Mouse (Mus musculus): ENCODE data around the gene Ppp1r14a.

Gene Ppp1r14a

DNA sequence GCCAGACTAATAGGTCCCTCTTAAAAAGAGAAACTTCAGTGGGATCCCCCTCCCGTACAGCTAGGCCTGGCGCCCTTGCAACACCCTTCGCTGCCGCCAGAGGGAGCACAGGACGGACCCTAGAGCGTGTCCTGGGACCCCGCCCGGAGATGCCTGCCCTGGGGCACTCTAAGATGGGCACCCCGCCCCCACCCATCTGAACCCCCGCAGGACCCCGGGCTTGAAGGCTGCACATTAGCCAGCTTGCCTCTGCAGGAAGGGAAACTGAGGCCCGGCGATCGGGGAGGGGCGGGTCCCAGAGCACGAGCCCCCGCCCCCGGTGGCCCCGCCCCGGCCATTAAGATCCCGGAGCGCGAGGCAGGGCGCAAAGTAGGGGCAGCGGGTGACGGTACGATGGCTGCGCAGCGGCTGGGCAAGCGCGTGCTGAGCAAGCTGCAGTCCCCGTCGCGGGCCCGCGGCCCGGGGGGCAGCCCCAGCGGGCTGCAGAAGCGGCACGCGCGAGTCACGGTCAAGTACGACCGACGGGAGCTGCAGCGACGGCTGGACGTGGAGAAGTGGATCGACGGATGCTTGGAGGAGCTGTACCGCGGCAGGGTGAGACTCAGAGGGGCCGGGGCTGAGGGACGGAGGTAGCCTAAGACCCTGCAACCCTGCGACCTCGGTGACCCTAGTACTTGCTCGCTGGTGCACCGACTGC, at the start of gene Ppp1r14a:
Ppp1r14a (plus strand) TSS at position 367 of the 697 bp plus-strand sequence.
- peak; percentile 81 for DNase-seq

DNA sequence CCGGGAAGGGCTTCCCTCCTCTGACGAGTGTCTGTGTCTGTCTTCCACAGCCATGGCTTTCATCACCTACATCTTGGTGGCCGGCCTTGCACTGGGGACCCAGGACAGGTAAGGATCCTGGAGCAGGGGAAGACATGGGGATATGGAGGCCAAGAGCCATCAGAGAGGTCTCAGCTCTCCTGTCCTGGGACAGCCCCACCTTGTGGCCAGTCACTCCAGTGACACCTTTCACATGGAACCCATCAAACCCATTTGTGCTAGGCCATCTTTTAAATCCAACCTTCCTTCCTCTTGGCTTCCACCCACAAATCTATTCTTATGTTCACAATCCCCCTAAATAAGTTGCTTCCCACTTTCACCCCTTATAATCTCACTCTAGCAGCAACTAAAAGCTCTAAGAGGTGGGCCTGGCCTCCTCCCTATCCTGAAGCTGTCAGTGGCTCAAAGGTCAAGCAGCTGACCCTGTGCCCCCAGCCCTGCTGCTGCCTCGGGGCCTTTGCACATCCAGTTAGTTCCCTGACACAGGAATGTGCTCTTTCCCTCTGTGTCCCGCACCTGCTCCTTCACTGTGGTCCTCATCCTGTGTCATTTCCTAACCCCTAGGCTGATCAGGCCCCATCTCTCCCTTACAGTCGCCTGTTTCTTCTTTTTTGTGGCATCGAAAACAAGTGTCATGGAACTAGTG, 44.2 kb upstream of the Ppp1r14a start:
- peak; percentile 65 to 70 for DNase-seq

DNA sequence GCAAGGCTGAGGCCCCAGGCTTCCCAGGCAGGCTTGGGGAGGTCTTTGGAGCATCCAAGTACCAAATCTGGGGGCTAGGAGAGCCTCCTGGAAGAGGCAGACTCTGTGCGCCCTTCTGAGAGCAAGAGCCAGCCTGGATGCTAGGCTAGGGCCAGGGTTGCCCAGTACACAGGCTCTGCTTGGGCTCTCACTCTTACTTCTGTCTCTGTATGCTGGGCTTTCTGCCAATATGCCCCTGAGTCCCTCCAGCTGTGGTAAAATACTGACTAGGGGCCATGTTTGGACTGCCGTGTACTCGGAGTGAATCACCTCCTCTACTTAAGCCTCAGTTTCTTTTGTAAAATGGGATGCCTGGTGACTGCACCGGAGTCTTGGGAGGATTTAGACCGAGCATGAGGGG, 43.1 kb upstream of the Ppp1r14a start:
- DNase-seq, result no peak

DNA sequence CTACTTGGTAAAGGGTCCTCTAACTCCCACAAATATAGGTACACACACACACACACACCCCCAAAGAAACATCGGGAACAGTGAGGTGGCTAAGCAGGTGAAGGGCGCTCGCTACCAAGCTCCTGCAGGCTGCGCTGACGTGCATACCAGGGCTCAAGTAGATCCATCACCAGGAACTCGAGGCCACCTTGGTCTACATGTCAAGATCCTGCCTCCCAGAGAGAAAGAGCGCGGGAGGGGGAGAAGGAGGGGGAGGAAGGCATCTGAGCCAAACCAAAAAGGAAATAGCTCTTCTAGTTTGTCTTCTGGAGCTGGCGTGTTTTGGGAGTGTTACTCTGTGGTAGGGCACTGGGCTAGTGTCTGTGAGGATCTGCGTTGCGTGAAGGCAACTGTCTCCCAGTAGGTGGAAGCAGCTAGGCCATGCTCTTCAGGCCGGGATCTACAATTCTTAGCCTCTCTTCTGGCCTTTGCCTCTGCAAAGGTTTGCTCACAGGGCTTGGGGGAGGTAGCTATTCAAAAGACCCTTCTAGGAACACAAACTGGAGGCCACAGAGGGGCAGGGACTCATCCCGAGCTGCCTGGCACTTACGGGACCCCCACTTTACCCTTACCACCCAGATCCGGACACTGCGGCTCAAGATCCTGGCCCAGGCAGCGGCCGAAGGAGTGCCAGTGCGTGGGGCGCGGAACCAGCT, 42.3 kb upstream of the Ppp1r14a start:
- no peak for DNase-seq

DNA sequence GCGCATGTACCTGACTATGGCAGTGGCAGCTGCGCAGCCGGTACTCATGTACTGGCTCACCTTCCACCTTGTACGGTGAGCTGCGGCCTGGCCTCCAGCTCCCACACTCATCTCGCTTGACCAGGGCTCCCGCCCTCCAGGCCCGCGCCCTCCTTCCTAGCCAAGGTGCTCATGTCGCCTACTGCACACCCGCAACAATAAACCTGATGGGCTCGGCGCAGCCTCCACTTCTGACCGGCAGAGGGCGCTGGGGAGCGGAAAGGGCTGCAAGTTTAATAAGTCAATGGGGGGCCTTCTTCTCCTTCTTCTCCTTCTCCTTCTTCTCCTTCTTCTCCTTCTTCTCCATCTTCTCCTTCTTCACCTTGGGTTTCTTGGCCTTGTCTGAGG, 41.8 kb upstream of the Ppp1r14a start:
- peak; percentile 89 to 90 for DNase-seq

DNA sequence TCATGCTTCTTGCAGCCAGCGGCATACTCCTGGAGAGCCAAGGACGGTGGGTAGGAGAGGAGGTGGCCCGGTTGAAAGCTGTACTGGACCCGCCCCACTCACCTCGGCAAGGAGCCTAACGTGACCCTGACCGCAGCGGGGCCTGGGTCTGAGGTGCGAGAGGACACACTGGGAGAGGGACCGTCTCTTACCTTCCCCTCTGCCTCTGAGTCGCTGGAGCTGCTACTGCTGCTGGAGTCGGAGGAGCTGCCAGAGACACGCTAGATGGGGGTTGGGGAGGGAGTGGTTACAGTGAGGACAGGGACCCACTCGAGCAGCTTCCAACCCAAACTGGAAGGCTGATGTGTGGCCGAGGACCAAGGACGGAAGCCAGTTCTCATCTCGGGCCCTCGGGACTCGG, 41.4 kb upstream of the Ppp1r14a start:
- no peak for DNase-seq

DNA sequence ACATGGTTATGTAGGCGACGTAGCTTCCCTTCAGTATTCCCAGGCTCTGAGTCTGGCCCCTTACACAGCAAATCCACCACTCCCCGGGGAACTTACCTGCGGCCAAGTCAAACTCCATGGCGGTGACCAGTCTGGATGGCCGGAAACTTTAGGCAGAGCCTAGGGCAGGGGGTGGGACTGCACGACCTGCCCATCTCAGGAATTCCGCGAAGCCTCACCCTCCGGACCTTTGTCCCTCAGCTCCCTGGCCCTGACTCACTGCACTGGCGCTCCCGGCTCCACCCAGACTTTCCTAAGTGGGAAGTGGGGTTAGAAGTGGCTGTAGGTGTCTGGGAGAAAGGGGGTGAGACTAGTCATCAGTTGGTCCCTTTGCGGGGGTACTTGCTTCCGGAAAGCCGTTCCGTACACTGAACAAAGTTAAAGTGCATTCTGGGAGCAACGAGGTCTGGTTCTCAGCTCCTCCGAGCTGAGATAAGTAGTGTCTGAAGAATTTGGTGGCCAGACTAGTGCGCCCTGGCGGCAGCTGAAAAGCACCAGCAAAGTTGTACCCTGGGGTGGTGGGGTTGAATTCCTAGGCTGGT, 40.8 kb upstream of the Ppp1r14a start, which contains the start of gene 2200002D01Rik:
2200002D01Rik (minus strand) TSS at position 206 of the 581 bp plus-strand sequence.
- DNase-seq, result peak; percentile 27 to 34

DNA sequence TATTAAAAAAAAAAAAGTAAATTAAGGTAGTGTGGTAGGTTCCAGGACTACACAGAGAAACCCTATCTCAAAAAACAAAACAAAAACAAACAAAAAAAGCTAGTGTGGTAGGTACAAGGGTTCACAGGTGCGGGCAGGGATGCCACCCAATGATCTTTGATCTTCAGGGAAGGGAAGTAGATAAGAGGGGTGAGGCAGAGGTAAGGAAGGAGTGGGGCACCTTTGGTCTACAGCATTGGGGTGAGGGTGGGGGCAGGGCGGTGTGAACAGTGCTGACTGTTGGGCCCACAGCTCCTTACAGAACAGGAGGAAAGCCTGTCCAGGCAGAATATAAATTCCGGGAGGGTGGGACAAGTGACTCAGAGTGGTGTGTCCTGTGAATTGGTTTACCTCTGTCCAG, 37.9 kb upstream of the Ppp1r14a start:
- no peak for DNase-seq

DNA sequence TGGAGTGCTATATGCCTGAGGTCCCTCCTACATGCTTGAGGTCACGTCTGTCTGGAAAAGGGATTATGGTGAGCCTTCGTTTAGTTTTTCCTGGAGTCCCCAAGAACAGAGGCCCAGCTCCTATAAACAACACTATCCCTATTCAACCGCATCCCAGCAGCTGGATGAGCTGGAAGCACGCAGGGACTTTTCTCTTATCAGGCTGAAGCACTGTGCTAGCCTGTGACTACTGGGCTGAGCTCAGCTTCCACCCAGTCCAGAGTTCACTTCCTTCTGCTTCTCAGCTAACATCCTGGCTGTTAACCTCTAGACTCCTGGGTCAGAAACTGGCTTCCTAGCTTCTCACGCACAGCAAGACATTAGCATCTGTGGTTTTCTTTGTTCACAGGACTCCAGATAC, 35.3 kb upstream of the Ppp1r14a start:
- no peak for DNase-seq

DNA sequence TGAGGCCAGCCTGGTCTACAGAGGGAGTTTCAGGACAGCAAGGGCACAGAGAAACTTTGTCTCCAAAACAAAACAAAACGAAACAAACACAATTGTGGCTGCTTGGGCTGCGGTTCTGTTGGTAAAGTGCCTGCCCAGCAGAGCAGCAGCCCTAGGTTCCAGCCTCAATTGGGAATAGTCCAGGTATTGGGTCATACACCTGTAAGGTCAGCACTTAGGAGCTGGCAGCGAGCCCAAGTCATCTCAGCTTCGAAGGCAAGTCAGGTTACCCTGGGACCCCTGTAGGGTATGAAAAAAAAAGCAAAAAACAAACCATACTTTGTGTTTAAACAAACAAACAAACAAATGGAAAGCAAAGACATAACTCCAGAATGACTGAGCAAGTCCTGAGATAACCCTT, 33.2 kb upstream of the Ppp1r14a start:
- DNase-seq, result no peak

DNA sequence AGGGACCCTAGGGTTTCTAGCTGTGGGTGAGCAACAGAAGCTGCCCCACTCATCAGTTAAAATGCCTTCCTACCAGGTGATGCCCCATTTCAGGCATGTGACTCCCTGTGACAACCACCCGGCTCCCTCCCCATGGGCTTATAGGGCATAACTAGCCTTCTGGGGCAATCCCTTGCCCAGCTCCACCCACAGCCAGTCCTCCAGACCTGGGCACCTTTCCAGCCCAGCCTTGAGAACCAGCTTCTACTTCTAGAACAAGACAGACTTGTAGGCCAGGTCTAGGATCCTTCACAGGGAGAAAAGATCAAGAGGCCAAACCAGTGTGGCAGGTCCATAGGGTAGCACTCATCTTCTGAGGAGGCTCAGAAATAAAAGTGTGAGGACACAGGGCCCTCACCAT, 31.7 kb upstream of the Ppp1r14a start:
- no peak for DNase-seq

DNA sequence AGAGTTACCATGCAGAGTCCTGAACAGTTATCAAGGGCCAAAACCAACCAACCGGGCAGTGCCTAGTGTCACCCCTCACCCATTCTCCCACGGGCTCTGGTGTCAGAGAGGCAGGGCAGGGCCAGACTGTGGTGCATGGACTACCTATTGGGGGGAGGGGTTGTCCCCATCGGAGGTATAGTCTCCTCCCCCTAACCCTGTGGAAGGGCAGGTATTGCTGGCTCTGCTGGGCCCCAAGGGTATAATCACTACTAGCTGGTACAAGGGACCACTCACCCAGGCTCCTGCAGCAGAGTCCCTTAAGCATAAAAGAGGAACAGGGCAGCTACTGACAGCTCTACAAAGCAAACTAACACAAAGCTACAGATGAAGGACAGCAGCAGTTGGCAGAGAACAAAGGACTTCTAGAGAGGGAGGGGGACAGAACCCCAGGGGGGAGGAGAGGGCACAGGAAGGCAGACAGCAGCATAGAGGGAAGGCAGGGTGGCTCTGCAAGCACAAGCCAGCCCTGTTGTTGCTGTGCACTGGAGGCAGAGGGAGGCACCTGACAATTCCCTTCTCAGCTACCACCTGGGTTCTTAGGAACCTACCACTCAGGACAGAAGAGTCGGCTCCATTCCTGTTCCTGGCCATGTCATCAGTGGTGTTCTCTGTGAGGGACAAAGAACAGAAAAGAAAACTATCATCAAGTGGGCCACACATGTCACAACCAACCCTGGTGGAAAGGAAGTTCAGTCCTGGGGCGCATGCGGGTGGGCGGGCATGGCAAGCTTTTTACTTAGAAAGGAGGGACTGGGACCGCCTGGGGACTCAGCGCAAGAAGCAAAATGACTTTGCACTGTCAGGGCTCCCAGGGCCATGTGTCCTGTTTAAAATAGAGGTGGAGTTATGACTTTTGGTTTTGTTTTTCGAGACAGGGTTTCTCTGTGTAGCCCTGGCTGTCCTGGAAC, 29.1 kb upstream of the Ppp1r14a start:
- no peak for DNase-seq

DNA sequence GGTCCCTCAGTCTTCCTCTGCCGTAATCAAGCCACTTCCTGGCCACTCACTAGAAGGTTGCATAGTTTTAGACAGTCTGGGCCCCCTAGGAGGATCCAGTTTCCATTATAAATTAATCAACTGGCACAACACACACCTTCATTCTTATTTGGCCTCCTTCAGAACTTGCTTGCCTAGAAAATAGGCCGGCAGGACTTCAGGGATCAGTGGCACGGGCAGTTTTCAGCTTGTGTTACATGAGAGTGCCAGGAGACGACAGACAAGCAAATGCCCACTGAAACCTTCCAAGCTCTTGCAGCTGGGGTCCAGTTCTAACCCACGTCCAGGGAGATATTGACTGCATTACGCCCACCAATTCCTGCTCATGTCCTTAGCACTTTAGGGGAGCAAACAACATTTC, 27.0 kb upstream of the Ppp1r14a start:
- DNase-seq, result no peak

DNA sequence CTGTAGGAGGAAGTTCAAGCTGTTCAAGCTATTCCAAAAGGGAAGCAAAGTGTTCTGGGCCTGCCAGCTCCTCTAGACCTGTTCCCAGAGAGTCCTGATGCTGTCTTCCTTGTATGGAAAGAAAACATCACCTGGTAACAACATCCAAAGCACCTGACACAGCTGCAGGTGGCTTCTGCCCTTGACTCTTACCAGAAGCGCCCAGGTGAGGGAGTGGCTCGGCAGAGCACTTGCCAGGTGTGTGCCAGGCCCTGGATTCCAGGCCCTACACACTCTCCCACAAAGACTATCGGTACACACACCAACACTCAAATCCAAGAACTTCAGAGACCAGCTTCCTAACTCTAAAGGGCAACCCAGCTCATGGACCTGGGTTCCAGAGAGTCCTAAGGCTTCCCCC, 25.3 kb upstream of the Ppp1r14a start:
- DNase-seq, result no peak

DNA sequence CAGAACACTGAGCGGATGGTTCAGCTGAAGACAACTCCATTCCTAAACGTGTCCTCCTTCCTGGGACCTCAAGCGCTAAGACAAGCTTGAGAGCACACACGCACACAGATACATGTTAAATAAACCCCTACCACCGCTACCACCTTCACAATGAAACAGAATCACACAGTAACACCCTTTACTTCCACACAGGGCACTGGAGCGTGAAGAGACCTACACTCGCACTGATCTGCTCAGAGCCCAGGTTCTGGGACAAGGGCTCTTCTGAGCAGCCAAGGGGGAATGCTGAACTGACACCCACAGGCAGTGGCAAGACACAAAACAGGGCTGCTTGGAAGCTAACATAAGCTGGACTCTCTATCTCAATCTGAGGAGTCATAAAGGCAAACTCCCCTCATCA, 23.5 kb upstream of the Ppp1r14a start:
- no peak for DNase-seq

DNA sequence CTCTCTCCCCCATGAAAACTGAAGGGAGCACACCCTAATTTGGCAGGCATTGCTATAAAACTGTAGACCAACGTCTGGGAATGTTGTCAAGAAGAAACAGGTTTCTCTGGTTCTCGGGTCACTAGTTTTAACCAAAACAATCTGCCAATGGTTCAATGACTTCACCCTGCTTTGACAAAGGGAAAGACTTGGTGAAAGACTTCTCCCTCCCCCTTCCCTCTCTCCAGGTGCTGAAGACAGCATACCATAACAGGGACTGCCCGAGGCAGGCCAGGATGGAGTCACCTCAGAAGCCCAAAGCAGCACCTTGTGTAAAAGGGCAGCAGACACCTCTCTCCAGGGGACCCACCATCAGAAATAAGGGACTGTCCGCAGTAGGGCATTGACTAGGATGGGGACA, 22.2 kb upstream of the Ppp1r14a start:
- no peak for DNase-seq

DNA sequence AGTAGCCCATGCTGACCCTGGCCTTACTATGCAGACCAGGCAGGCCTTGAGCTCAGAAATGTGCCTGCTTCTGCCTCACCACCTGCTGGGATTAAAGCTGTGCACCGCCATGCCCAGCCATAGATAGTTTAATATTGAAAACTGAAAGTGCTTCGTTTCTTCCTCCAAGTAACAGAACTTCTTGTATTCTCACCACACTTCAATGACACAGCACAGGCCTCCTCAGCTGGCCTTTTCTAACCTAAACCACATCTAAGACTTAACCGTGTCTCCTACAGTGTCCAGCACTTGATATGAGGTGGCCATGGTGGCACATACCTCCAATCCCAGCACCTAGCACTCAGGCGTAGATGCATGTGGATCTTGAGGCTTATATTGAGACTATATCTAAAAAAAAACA, 18.7 kb upstream of the Ppp1r14a start:
- no peak for DNase-seq

DNA sequence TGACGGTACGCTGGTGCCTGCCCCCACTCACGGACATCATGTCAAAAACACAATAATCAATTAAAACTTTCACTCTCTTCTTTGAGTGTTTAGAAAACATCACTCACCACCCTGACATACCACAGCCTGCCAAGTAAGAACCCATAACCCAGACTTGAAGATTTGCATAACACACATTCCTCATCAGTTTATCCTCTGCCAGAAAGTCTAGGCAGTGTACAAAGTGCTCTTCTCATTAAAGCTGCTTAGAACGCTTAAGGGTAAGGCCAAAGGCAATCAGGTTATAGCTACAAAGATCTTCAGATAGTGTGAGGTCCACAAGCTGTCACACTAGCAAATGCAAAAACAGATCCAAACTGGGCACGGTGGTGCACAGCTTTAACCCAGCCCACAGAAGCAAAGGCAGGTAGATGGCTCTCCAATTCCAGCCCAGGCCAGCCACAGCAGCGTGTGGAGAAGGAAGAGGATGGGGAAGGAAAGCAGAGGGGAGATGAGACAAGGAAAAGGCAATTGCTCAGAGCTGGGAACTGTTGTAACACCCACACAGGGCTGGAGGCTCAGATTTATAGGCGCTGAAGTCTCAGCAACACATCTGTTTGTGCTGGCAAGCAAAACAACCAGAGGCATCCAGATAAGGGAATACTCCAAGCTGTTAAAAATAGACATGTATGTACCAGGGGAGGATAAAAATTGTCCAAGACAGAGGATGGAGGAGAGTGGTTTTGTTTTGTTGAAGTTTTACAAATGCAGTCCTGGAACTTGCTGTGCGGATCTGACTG, 17.2 kb upstream of the Ppp1r14a start:
- no peak for DNase-seq

DNA sequence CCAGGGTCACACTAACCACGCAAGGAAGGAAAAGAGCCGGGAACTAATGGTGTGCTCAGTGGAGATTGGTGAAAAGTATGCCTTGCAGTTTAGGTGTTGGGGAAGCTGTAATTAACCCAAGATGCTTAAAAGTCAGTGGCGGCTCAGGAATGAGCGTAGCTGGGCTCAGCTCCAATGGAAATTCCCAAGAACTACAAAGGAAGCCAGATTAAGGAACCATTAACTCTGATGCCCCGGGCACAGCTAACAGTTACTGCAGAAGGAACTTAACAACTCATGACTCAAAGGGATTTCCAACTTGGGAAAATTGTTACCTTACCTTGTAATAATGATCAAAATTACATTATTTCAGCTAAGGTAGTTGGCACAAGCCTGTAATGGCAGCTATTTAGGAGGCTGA, 12.4 kb upstream of the Ppp1r14a start:
- DNase-seq, result no peak

DNA sequence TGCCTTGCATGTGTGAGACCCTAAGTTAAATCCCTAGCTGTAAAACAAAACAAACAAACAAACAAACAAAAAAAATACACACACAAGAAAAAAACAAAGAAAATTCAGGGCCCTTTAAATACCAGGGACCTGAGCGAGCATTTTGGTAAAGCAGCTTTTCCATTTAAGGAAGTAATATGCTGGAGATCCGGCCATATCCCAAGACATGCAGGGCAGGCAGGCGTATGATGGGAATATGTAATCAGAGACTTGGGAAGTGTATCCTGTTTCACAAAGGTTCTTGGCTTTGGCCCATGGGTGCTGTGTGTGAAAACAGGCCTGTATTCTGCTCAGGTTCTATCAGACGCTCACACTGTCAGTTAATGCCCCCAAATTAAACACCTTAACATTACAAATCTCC, 11.6 kb upstream of the Ppp1r14a start:
- no peak for DNase-seq

DNA sequence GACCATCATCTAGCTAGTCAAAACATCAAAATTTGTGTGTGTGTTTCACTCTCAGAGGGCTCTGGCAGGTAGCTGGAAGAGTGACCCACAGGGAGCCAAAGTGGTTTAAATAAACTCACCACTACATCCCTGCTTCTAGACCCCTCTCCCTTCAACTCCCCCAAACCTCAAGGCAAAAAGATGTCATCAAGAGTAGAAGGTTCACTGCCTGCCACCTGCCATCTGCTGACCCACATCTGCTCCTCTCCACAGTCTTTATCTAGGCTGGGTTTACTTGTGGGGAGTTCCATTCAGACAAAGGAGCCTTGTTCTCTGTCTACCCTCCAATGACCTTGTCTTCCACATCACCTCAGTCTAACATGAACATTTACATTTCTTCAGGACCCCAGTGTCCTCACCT, 9.8 kb upstream of the Ppp1r14a start:
- no peak for DNase-seq

DNA sequence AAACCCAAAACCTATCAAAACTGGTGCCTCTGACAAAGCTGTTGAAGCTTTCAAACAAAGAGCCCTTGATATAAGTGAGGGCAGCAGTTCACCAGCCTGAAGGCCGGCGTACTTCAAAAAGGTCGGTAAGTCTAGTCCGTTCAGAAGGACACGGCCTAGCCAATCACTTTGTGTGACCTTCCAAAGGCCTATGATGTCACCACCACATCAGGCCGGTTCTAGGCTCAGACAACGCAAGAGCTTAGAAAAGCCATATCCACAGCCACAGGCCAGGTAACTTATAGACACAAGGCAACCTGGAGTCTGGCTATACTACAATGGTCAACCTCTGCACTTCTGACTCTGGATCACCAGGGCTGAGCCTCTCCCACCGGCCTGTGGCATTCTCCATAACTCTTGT, 9.2 kb upstream of the Ppp1r14a start:
- no peak for DNase-seq
